Mouse (Mus musculus) MEL (cell line): ENCODE results near the gene Pecam1. TPM values are rescaled to one million over a fixed set of nuclear protein-coding genes. Genes with fewer than 3 reads are reported as not detected.
"Not testable (repeated sequence)": the region's sequence is repeated elsewhere in the genome, so short reads cannot be mapped to it uniquely, and the experiment has no call there.

ENCODE experiments used
- DNase-seq: peaks from one replicate; pipeline ENCODE4 v3.0.0; 2011; ENCODE audit warnings: low read depth, low spot score
- H3K27ac ChIP-seq: 2 replicates; pipeline ENCODE4 v1.5.1; 2012; ENCODE audit warnings: low read depth, mild to moderate bottlenecking, control low read depth, low read length, moderate library complexity; ENCODE audit not compliant: control insufficient read depth
- H3K27me3 ChIP-seq, 2 experiments: fragments of 150-350 bp in 1 of 2; sonication (generic) in 1 of 2; 2 replicates each; pipeline ENCODE4 v1.6.1; 2012; ENCODE audit warnings: low read length in 2 of 2, mild to moderate bottlenecking in 2 of 2, improper control_type of control experiment in 1 of 2, moderate library complexity in 1 of 2; ENCODE audit not compliant: insufficient read depth in 2 of 2, control insufficient read depth in 1 of 2
- H3K36me3 ChIP-seq, 2 experiments: 2 replicates each; pipeline ENCODE4 v1.6.1; 2012 to 2014; ENCODE audit warnings: low read length in 2 of 2, improper control_type of control experiment in 1 of 2, inconsistent platforms in 1 of 2, mild to moderate bottlenecking in 1 of 2; ENCODE audit not compliant: insufficient read depth in 2 of 2, control insufficient read depth in 1 of 2
- H3K4me1 ChIP-seq, 2 experiments: fragments of 150-350 bp in 1 of 2; sonication (generic) in 1 of 2; 2 replicates each; pipeline ENCODE4 v1.6.1; 2012; ENCODE audit warnings: low read length in 2 of 2, improper control_type of control experiment in 1 of 2, mild to moderate bottlenecking in 1 of 2; ENCODE audit not compliant: insufficient read depth in 2 of 2, control insufficient read depth in 1 of 2
- H3K4me3 ChIP-seq, 2 experiments: fragments of 150-350 bp in 1 of 2; sonication (generic) in 1 of 2; 2 replicates each; pipeline ENCODE4 v1.5.1; 2012; ENCODE audit warnings: low read depth in 2 of 2, low read length in 2 of 2, mild to moderate bottlenecking in 2 of 2, moderate library complexity in 2 of 2, control low read depth in 1 of 2, improper control_type of control experiment in 1 of 2; ENCODE audit not compliant: control insufficient read depth in 1 of 2, insufficient read depth in 1 of 2
- H3K79me2 ChIP-seq: 2 replicates; pipeline ENCODE4 v1.6.1; 2012; ENCODE audit warnings: mild to moderate bottlenecking, low read length, moderate library complexity; ENCODE audit not compliant: control insufficient read depth, poor library complexity, insufficient read depth
- H3K9ac ChIP-seq: 2 replicates; pipeline ENCODE4 v1.6.1; 2012; ENCODE audit warnings: low read depth, mild to moderate bottlenecking, control low read depth, low read length, moderate library complexity; ENCODE audit not compliant: control insufficient read depth, poor library complexity, severe bottlenecking
- H3K9me3 ChIP-seq: fragments of 150-350 bp; sonication (generic); replicated peaks from 2 replicates; pipeline ENCODE4 v1.6.1; 2012; ENCODE audit warnings: mild to moderate bottlenecking, low read length, improper control_type of control experiment, moderate library complexity; ENCODE audit not compliant: insufficient read depth
- CTCF ChIP-seq, 3 experiments: IDR thresholded peaks in 2 of 3; conservative IDR thresholded peaks in 1 of 3; 2 replicates each; pipeline ENCODE4 v1.5.1; 2011 to 2012; ENCODE audit warnings: low read length in 3 of 3, low read depth in 2 of 3, mild to moderate bottlenecking in 2 of 3, improper control_type of control experiment in 1 of 3, inconsistent platforms in 1 of 3, mixed read lengths in 1 of 3, moderate library complexity in 1 of 3; ENCODE audit not compliant: control insufficient read depth in 1 of 3, insufficient read depth in 1 of 3, poor library complexity in 1 of 3, severe bottlenecking in 1 of 3
- EP300 ChIP-seq, 2 experiments: IDR thresholded peaks; 2 replicates each; pipeline ENCODE4 v1.6.1; 2011; ENCODE audit warnings: improper control_type of control experiment in 2 of 2, low read length in 2 of 2, low read depth in 1 of 2, mild to moderate bottlenecking in 1 of 2
- MAX ChIP-seq: IDR thresholded peaks from 2 replicates; pipeline ENCODE4 v1.6.1; 2011; ENCODE audit warnings: low read length, improper control_type of control experiment
- MYB ChIP-seq: IDR thresholded peaks from 2 replicates; pipeline ENCODE4 v1.6.1; 2011; ENCODE audit warnings: mild to moderate bottlenecking, low read depth, low read length, improper control_type of control experiment
- MYC ChIP-seq: IDR thresholded peaks from 2 replicates; pipeline ENCODE4 v1.6.1; 2011; ENCODE audit warnings: low read depth, mild to moderate bottlenecking, low read length, improper control_type of control experiment, moderate library complexity
- NELFE ChIP-seq: IDR thresholded peaks from 2 replicates; pipeline ENCODE4 v1.6.1; 2011; ENCODE audit warnings: low read depth, low read length, improper control_type of control experiment
- NRF1 ChIP-seq: IDR thresholded peaks from 2 replicates; pipeline ENCODE4 v1.6.1; 2014; ENCODE audit warnings: low read depth, mild to moderate bottlenecking, inconsistent platforms, low read length, improper control_type of control experiment, moderate library complexity; ENCODE audit not compliant: poor library complexity, insufficient read depth, severe bottlenecking
- SIN3A ChIP-seq: IDR thresholded peaks from 2 replicates; pipeline ENCODE4 v1.6.1; 2012; ENCODE audit warnings: low read length, improper control_type of control experiment, inconsistent platforms
- SMC3 ChIP-seq: IDR thresholded peaks from 2 replicates; pipeline ENCODE4 v1.6.1; 2011; ENCODE audit warnings: low read depth, low read length, improper control_type of control experiment
- TAL1 ChIP-seq: IDR thresholded peaks from 2 replicates; pipeline ENCODE4 v1.6.1; 2012; ENCODE audit warnings: mild to moderate bottlenecking, inconsistent platforms, low read length, moderate library complexity, mixed read lengths
- TBP ChIP-seq: IDR thresholded peaks from 2 replicates; pipeline ENCODE4 v1.8.0; 2011; ENCODE audit warnings: low read depth, low read length, improper control_type of control experiment
- UBTF ChIP-seq: IDR thresholded peaks from 2 replicates; pipeline ENCODE4 v1.6.1; 2012; ENCODE audit warnings: low read depth, mild to moderate bottlenecking, inconsistent platforms, low read length, improper control_type of control experiment, moderate library complexity, borderline replicate concordance; ENCODE audit not compliant: insufficient read depth
- ZC3H11A ChIP-seq: IDR thresholded peaks from 2 replicates; pipeline ENCODE4 v1.6.1; 2012; ENCODE audit warnings: low read depth, mild to moderate bottlenecking, inconsistent platforms, low read length, improper control_type of control experiment
- ZMIZ1 ChIP-seq: IDR thresholded peaks from 2 replicates; pipeline ENCODE4 v1.6.1; 2012; ENCODE audit warnings: low read depth, mild to moderate bottlenecking, inconsistent platforms, low read length, improper control_type of control experiment, moderate library complexity
- ZNF384 ChIP-seq: IDR thresholded peaks from 2 replicates; pipeline ENCODE4 v1.6.1; 2012; ENCODE audit warnings: low read depth, mild to moderate bottlenecking, inconsistent platforms, low read length, improper control_type of control experiment
- polyA plus RNA-seq, 2 experiments: library from polyadenylated mRNA; stranded (reverse) in 1 of 2; unstranded in 1 of 2; fragments of >175 nt in 1 of 2; fragments of >200 nt in 1 of 2; gene quantifications; 2 replicates each; pipeline versions ENCODE4 v1.2.1 to v1.2.4; 2012; ENCODE audit warnings: low replicate concordance in 2 of 2, low read depth in 1 of 2; ENCODE audit not compliant: insufficient read length in 2 of 2, insufficient read depth in 1 of 2, missing spikeins in 1 of 2
- total RNA-seq: library from RNA; depleted of rRNA; stranded (reverse); fragments of 300-350 nt; gene quantifications from 2 replicates; pipeline ENCODE4 v1.2.3, GENCODE M21; 2012

Gene Pecam1
- total and polyA plus RNA-seq, 3 experiments = 0.12 to 0.14 TPM; not detected in 1

DNA sequence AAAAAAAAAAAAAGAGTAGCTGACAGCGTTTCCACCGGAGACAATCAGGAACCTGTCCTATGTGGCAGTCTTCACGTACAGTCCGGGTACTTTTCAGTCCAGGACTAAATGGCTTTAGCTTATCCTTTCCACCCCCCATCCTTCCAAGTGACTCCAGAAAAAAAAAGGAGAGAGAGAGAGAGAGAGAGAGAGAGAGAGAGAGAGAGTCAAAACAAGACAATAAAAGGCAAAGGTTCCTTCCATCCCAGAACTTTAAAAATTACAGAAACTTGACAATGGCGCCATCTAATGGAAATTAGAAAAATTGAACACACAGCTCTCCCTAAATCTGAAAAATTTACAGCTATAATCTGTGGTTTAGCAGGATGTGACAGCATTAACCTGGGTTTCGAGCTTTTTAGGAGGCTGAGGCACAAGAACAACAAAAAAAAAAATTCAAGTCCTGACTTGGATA, 8.0 kb downstream of the Pecam1 start (continued):
- TF ChIP-seq EP300 (IDR thresholded peaks at IDR 0.05; ENCODE audit: low read depth in 1 of 2, low read length in 2 of 2) = no peak

DNA sequence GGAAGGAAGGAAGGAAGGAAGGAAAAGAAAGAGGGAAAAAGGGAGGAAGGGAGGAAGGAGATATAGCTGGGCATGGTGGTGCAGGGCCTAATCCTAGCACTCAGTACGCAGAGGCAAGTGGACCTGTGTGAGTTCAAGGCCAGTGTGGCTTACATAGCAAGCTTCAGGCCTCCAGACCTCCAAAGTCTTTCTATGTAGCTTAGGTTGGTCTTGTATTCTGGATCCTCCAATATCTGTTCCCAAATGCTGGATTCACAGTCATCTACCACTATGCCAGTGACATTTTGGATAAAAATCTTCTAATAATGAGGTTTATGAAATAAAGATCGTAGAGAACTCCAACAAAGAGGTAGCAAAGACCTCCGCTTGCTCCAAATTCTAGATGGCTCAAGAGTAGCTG, 8.6 kb downstream of the Pecam1 start:
- Histone ChIP-seq H3K9me3 (no peaks in the 10 kb centered on the region), H3K9ac (no peak overlapping the region), H3K27me3 (no peaks in the 10 kb centered on the region; a peak in 1 of 4 replicates), H3K4me1 (no peaks in the 10 kb centered on the region), H3K36me3 (no peaks in the 10 kb centered on the region), H3K79me2 (no peaks in the 10 kb centered on the region), H3K4me3 (no peak overlapping the region), H3K27ac (no peak overlapping the region)
- TF ChIP-seq EP300 (IDR thresholded peaks at IDR 0.05; ENCODE audit: low read depth in 1 of 2, low read length in 2 of 2) (no peak), ZMIZ1 (no peak), MYB (no peak), NRF1 (no peak), ZNF384 (no peak), MYC (no peak), TBP (no peak), NELFE (no peak), MAX (no peak)
- no peak for DNase-seq

DNA sequence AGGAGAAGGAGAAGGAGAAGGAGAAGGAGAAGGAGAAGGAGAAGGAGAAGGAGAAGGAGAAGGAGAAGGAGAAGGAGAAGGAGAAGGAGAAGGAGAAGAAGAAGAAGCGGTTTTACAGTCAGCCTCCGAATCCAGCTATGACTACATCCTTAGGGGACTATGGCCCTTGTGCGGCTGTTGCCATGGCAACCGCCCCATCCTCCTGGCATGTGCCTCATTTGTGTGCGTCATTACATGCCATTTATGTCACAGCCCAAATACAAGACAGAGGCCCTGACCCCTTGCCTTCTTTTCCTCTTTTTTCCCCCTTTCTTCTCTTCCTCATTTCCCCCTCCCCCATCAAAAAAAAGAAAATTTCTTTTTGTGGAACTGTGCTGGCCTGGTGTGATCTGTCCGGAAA, 9.2 kb downstream of the Pecam1 start:
- Histone ChIP-seq H3K4me1 (no peaks in the 10 kb centered on the region), H3K9me3 (no peaks in the 10 kb centered on the region), H3K27ac (no peak overlapping the region), H3K4me3 (no peak overlapping the region), H3K9ac (no peak overlapping the region), H3K79me2 (no peaks in the 10 kb centered on the region), H3K27me3 (no peaks in the 10 kb centered on the region; a peak in 1 of 4 replicates), H3K36me3 (no peaks in the 10 kb centered on the region)
- TF ChIP-seq TAL1 (no peak), UBTF (no peak), SIN3A (no peak)
- no peak for DNase-seq

DNA sequence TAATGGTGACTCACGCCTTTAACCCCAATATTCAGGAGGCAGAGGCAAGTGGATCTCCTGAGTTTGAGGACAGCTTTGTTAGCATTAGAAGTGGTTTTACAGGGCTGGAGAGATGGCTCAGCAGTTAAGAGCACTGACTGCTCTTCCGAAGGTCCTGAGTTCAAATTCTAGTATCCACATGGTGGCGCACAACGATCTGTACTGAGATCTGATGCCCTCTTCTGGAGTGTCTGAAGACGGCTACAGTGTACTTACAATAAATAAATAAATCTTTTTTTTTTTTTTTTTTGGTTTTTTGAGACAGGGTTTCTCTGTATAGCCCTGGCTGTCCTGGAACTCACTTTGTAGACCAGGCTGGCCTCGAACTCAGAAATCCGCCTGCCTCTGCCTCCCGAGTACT, 9.7 kb downstream of the Pecam1 start:
- not testable (repeated sequence) for H3K27ac ChIP-seq, H3K36me3 ChIP-seq, H3K4me1 ChIP-seq, H3K27me3 ChIP-seq, H3K9me3 ChIP-seq, DNase-seq, H3K4me3 ChIP-seq, H3K79me2 ChIP-seq, H3K9ac ChIP-seq
- TF ChIP-seq ZNF384 (peak; percentile 63), ZC3H11A (peak; percentile 37), SMC3 (peak; percentile 56), CTCF (IDR thresholded peaks at IDR 0.05 in 2 of 3, conservative IDR thresholded peaks at IDR 0.05 in 1 of 3; ENCODE audit: control insufficient read depth in 1 of 3, insufficient read depth in 1 of 3, low read depth in 2 of 3, low read length in 3 of 3, poor library complexity in 1 of 3, severe bottlenecking in 1 of 3) (peak in 1 of 3 experiments; percentile 51; a peak in 2 of 6 replicates)
